Mouse (Mus musculus) cerebellum, adult 11 months (tissue): ENCODE measurements around the gene Acot7.

Experiments
- DNase-seq: peaks from one replicate; pipeline ENCODE4 v3.0.0; 2022

The Acot7 gene

GRCm38 (mm10) chr4:152277916-152278315 lies 100.0 kb downstream of the Acot7 start:
- DNase-seq, result no peak

DNA sequence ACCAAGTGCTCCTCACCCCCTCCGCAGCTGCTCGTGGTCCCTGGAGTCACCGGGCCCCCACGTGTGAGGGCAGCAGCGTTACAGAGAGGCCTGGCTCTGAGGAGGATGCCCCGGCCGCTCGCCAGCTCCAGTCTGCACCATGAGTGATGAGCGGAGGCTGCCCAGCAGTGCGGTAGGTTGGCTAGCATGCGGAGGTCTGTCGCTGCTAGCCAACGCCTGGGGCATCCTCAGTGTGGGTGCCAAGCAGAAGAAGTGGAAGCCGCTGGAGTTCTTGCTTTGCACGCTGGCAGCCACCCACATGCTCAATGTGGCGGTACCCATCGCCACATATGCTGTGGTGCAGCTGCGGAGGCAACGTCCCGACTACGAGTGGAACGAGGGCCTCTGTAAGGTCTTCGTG lies 101.1 kb downstream of the Acot7 start:
- DNase-seq, result no peak

DNA sequence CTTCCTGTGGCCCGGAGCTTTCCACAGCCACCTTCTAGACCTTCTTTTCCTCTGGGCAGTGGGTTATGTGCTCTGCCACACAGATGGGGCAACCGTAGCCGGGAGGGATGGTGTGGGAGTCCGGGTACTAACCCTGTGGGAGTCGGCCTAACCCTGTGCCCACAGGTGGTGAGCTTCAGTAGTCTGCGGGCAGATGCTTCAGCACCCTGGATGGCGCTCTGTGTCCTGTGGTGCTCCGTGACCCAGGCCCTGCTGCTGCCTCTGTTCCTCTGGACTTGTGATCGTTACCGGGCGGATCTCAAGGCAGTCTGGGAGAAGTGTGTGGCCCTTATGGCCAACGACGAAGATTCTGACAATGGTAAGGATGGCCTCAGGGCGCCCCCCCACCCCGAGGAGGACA lies 103.7 kb downstream of the Acot7 start:
- DNase-seq, result no peak

- DNase-seq, result no peak
These were observed 104.8 kb downstream of the Acot7 start for GRCm38 (mm10) chr4:152282721-152283120.

- peak; percentile 81 for DNase-seq
These were observed 105.4 kb downstream of the Acot7 start for GRCm38 (mm10) chr4:152283186-152283950.

DNA sequence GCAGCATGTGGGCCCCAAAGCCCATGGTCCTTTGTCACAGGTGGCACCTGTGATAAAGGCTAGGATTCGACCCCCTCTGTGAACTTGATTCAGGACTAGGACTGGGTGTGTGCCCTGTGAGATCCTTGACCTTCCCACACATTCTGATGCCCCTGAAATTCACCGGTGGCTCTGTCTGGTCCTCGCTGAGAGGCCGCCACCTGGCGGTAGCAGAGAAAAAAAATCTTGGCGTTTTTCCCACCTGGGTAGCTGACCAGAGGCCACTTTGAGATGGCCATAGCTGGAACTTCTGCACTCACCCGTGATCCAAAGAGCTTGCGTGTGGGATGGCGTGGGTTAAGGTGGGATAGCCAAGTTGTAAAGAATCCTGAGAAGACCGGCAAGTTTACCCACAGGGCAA lies 107.6 kb downstream of the Acot7 start:
- DNase-seq, result peak; percentile 77

DNA sequence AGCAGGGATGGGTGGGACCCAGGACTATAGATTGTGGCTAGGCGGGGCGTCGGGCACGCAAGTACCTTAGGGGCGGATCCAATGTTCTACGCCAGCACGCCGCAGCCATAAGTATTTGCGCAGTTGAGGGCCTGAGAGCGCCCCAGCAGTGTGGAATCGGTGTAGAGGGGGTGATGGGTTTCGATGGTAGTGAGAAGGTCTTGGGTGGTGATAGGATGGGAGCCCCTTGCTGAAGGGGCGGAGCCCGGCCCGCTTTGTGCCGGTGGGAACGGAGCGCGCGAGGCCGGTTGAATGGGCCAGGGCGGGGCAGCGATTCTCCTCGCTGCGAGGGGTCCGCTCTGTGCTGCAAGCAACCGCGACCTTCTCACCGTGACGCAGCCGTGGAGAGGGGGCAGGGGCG lies 108.2 kb downstream of the Acot7 start:
- no peak for DNase-seq

DNA sequence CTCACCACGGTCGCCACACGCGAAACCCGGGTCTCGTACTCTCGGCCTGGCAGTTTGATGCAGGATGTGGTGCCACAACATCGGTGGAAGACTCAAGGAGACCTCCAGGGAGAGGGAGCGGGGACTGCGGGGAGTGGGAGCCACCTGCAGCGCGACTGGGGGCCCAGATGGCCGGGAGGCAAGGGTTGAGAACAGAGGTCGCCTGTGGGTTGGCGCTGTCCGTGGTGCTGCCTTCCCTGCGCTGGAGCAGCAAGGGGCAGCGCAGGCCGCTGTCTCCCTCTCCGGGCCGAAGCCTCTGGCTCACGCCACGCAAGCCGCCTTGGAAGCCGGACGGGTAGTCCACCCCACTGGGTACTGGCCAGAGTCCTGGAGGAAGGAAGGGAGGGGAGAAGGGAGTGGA lies 109.0 kb downstream of the Acot7 start:
- DNase-seq, result no peak

GRCm38 (mm10) chr4:152287317-152288120 lies 109.6 kb downstream of the Acot7 start:
- DNase-seq, result no peak

DNA sequence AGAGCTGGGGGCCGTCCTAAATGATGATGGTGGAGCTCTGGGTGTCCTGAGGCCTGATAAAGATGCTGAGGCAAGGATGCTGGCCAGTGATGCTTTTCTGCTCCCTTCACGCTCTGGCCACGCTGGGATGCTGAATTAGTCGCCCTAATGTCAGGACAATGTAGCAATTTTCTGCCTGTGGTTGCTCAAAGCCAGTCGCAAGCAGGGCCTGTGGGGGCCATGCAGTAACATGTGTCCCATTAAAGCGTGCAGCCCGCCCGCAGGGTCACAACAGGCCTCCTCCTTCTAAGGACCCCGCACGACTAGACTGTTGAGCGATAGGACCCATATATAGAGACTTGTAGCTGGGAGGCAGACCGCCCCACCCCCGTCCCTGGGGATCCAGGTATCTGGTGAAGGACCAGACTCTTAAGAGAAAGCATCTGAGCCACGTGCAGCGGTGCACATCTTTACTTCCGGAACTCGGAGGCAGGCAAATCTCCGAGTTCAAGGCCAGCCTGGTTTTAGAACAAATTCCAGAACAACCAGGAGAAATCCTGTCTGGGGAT lies 110.5 kb downstream of the Acot7 start:
- DNase-seq, result no peak

- no peak for DNase-seq
These were observed 112.5 kb downstream of the Acot7 start for GRCm38 (mm10) chr4:152290385-152290784.

DNA sequence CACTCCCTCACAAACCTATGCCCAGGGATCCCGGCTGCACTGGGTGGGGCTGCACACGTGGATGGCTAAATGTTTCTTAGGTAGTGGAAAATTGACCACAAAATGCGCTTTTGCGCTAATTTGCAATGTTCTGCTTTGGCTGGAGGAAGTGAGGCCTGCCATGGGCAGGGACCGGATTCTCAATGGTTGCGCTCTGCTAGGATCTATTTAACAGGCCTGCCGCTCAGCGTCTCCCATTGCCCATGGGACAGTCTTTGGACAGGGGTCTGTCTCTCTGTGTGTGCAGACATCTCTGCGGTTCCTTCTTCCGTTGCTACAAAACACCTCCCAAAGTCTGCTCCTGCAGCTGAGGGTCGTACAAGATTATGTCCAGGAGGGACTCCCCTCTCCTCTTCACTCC lies 113.1 kb downstream of the Acot7 start:
- DNase-seq, result no peak

DNA sequence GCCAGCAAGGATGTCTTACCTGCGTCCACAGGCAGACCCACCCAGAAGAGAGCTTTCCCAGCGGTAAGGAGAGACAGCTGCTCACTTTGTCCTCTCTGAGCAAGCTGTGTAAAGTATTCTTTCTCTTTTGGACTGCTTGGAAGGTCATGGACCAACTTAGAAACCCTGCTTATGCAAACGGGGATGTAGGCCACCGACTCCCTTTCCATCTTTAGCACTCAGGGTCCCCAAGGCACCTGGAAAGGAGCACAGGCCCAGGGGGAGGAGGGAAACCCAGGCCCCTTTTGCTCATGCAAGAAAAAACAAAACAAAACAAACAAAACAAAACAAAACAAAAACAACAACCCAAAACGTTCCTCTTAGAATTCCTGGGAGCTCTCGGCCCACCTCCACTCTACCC lies 113.6 kb downstream of the Acot7 start, which contains the start of gene Hes3:
Gene Hes3 (minus strand): TSS at position 101 of the 400 bp plus-strand sequence.
- DNase-seq, result no peak

- DNase-seq, result no peak
These were observed 114.3 kb downstream of the Acot7 start for GRCm38 (mm10) chr4:152292102-152292765.

DNA sequence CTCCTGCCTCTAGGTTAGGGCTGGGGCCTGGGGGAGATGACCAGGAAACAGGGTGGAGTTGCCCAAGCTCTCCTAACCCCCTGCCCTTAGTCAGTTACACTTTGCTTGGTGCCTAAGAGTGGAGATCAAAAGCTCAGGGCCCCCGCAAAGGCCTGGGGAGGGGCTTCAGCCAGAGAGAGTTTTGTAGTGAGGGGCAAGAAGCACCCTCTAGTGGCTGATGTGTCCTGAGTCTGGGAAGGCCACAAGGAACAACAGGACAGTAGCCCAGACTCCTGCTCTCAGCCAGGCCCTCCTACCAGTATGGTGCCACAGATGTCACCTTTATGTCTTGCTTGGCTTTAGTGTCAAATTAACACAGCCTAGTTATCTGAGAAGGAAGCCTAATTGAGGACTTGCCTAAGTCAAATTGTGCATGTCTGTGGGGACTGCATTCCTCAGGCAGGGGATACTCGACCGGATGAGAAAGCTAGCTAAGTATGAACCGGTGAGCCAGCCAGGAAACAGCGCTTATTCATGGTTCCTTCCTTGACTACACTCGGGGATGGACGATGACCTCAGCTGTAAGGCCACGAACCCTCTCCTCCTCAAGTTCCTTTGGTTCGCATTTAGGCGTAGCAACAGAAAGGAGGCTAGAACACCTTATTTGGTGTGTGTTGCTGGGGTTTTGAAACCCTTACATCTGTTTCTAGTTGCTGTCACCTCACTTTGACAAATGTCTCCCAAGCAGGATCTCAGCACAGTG lies 116.4 kb downstream of the Acot7 start:
- no peak for DNase-seq

DNA sequence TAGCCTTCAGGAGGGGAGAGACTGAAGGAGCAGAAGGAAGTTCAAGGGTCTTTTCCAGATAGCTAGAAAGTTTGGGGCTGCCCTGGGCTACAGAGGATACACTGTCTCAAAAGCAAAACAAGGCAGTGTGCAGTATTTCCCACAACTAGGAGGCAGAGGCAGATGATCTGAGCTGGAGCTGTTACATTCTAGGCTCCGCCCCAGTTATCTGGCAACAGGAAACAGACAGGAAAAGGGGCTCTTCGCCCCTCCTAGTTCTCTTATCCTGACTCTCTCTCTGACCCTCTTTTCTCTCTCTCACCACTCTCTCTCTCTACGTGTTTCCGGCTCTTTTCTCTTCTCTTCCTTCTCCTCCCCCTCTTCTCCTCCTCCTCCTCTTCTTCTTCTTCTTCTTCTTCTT lies 118.0 kb downstream of the Acot7 start:
- DNase-seq, result no peak

GRCm38 (mm10) chr4:152296371-152296770 lies 118.4 kb downstream of the Acot7 start:
- DNase-seq, result no peak

GRCm38 (mm10) chr4:152296874-152297861 lies 119.2 kb downstream of the Acot7 start, which contains the start of gene Icmt:
Icmt (plus strand) TSS chr4:152297227.
- peak; percentile 99 for DNase-seq

- no peak for DNase-seq
These were observed 120.9 kb downstream of the Acot7 start for GRCm38 (mm10) chr4:152298836-152299235.

DNA sequence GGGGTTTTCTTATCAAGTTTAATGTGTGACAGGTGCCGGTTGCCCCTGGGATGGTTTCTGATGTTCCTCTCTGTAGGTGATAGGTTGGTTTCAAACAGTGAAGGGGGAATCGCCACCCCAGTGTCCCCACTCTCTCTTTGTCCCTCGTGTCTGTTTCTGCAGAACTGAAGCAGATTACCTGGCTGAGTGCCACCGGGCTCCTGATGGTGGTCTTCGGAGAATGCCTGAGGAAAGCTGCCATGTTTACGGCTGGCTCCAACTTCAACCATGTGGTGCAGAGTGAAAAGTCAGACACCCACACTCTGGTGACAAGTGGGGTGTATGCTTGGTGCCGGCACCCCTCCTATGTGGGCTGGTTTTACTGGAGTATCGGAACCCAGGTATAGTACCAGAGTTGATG lies 122.4 kb downstream of the Acot7 start:
- no peak for DNase-seq

DNA sequence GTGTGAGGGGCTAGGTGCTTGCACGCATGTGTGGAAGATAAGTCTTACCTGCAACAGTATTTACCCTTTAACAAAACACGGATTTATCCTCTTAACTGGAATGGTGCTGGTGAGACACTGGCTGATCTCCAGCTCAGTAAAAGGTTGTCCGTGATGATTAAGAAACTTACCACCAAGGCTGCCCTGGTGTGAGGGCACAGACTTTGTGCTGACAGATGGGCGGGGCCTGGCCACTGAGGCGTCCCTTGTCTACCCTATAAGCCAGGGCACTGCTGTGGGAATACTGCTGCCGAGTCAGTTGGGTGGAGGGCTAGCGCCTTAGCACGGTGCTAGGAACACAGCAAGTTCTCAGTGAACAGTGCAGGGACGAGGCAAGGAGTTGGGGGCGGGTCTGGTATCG lies 124.1 kb downstream of the Acot7 start:
- DNase-seq, result no peak
